Mouse (Mus musculus) bone marrow, adult 2 months (tissue): ENCODE data around the gene Hmga1.

Source experiments
- CTCF ChIP-seq: fragments of 200-500 bp; IDR thresholded peaks from 2 replicates; pipeline ENCODE4 v1.5.1; 2011; ENCODE audit warnings: low read length, control low read depth; ENCODE audit not compliant: control insufficient read depth, insufficient read depth
- POLR2A ChIP-seq: fragments of 200-500 bp; IDR thresholded peaks from 2 replicates; pipeline ENCODE4 v1.6.1; 2011; ENCODE audit warnings: low read depth, mild to moderate bottlenecking, control low read depth, low read length, borderline replicate concordance; ENCODE audit not compliant: control insufficient read depth

- no peak for TF ChIP-seq POLR2A
- no peak; the same call in 1 of the 2 replicates for TF ChIP-seq CTCF
Observed at GRCm38 (mm10) chr17:27557181-27557926, 1.1 kb downstream of the Hmga1 start.
